Mouse (Mus musculus) heart, adult 2 months (tissue): ENCODE measurements around the gene Pacrg.

Experiments
- CTCF ChIP-seq: fragments of 200-600 bp; IDR thresholded peaks from 2 replicates; pipeline ENCODE4 v1.8.1; 2022; ENCODE audit warnings: antibody characterized with exemption, mild to moderate bottlenecking, moderate library complexity
- POLR2A ChIP-seq: fragments of 200-500 bp; IDR thresholded peaks from 2 replicates; pipeline ENCODE4 v1.6.1; 2011; ENCODE audit warnings: mild to moderate bottlenecking, low read depth, low read length, control low read depth; ENCODE audit not compliant: insufficient read depth

DNA sequence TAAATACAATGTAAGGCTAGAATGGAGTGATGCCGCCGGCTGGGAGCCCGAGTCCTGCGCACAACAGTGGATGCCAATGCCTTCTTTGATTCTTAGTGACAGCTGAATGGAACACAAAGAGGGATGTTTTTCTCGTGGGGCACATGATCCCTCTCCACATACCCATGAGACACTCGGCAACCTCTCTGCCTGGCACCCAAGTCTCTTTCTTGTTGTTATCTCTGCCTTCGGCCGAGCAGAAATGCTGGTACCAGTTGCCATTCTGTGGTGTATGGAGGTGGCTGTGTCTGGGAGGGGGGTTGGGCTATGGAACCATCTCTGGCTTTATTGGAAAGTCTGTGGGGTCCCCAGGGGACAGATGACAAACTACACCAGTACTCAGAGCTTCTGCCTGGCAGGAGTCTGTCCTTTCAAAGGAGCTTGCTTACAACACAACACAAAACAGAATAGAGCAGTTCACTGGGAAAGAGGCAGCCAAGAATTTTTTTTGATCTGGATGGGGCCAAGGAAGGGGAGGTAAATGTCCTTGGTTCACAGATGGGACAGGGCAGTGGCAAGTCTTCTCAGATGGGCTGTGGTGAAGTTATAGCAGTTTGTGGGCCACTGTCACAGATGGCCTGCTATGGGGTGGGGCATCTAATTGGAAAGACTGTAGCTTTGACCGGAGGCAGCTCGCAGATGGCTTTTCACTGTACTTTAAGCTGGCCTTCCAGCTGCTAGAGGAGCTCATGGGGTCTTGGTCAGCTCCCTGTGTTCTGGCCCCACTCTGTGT is 388.6 kb downstream of the Pacrg start:
- no peak for TF ChIP-seq POLR2A
- no peak for TF ChIP-seq CTCF
